Mouse (Mus musculus): ENCODE results near the gene Actr3b.
"Not testable (repeated sequence)": the region's sequence is repeated elsewhere in the genome, so short reads cannot be mapped to it uniquely, and the experiment has no call there.

The Actr3b gene

DNA sequence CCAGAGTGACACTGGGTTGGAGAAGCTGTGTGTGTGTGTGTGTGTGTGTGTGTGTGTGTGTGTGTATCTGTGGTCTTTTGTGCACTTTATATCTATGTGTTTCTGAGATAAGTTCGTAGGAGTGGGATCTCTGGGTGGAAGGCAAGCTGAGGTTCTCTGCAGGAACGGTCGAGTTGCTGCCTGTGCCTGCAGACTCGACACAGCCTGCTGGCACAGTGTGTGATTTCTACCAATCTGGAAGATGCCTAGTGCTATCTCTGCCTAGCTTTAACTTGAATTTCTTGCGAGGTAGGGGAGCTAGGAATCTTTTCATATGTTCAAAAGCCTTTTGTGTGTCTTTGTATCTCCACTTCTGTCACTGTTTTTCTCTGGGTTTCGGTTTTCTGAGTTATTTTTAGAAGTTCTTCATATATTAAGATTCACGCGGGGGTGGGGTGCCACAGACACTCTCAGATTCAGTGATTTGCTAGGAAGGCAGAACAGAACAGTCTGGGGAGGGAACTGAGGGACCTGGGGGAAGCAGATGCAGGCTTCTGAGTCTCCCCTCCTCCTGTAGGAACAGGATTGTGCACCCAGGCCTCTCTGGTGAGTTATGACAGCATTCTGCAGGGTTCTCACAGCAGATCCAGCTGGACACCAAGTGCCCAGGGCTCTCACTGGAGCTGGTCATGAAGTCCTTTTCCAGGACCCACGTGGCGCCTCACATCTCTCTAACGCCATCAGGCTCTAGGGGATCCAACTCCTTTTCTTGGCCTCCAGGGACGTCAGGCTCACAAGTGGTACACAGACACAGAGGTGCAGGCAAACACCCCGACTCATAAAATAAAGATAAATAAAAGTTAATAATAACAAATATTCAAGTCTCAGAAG, 14.4 kb downstream of the Actr3b start:
- in situ Hi-C loops (cut with MboI, MseI): no loop called here

GRCm38 (mm10) chr5:25791570-25791969, 31.8 kb downstream of the Actr3b start:
- in situ Hi-C loops (cut with MboI, MseI): no loop called here

DNA sequence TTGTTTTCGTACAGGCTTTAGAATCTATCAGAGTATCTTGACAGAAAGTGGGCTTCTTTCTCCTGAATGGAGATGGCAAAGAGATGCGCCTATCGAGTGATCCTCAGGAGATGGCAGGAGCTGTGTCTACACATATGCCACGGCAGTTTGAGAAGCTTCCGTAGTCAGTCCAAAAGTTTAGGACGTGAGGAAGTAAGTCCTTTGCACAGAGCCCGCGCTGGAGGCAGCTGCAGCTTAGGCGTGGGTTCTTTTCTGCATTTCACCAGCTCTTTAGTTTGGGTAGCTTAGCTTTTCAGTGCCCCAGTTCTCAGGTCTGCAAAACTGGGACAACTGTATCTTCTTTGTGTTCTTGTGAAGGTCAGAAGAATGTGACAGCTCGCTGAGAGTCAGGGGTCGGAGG, 38.0 kb downstream of the Actr3b start:
- in situ Hi-C loops (cut with MboI, MseI): no loop called here

DNA sequence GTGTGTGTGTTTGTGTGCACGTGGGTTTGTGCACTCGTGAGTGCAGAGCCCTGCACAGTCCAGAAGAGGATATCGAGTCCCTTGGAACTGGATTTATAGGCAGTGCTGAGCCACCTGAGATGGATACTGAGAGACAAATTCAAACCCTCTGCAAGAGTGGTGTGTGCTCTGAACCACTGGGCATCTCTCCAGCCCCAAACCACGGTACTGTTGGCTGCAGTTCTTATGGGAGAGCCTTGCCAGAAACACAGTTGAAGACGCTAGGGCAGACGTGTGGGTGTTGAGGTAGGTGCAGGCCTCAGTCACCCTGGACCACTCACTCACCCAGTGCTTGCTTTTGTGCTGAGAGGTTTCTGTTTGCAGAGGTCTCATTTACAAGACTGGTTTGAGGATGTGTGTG, 41.1 kb downstream of the Actr3b start:
- in situ Hi-C loops (cut with MboI, MseI): no loop called here

DNA sequence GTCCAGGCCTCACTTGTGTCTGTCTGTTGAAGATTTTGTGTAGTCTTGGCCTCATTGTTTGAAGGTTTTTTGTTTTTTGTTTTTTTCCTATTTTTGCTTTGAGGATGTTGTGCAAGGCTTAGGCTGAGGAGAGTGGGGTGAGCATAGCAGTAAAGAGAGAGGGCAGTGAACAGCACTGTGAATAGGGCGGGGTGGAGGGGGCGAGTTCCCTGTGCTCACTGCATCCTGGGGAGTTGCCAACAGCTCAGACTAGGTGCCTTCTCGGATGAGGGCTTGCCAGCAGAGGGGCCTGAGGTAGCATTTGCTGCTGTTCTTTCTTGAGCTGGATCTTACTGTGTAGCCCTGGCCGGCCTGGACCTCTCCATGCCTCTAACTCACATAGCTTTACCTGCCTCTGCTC, 41.9 kb downstream of the Actr3b start:
- in situ Hi-C loops (cut with MboI, MseI): no loop called here

DNA sequence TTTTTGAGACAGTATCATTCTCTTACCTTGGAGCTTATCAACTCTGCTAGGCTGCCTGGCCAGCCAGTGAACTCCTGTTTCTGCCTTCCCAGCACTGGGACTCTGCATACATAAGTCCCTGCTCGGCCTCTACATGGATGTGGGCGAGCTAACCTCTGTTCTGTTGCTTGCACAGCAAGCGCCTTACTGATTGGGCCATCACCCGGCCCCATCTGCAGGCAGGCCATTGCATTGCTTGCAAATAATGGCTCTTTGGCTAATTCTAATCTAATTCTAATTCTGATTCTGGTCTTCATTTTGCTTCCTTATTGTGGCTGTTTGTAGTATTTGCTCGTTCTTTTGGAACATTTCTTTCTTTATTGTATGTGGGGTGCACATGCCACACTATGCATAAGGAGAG, 44.8 kb downstream of the Actr3b start:
- in situ Hi-C loops (cut with MboI, MseI): no loop called here

DNA sequence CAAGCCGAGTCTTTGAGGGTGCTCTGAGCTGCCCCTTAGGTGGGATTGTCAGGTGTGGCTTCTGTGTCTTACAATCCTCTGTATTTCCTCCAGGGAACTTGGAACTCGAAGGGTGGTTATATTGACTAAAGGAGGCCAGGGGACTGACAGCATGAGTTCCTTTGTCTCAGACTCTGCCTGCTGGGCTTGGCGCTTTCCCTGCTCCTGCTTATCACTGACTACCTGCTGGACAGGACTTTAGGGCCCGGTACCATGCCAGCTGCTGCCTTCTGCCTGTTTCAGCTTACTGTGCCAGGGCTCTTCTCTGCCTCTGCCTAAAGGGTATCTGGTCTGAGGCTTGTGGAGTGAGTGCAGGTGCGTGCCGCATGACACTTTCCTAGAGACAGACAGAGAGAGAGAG, 53.1 kb downstream of the Actr3b start:
- in situ Hi-C loops (cut with MboI, MseI): no loop called here

- in situ Hi-C loops (cut with MboI, MseI): no loop called here
Observed at GRCm38 (mm10) chr5:25829308-25830094, 69.7 kb downstream of the Actr3b start.

DNA sequence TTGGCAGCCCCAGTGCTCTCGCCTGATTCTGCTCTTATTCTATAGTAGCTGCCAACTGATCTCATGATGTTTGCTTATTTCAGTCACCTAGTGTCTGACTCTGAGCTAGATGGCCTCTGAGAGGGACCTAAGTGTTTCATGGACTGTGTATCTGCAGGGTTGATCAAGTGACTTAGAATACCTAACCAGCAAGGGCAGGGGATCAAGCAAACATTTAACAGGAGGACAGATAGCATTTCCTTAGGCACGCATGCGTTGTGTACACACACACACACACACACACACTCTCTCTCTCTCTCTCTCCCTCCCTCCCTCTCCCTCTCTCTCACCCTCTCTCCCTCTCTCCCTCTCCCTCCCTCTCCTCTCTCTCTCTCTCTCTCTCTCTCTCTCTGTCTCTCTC, 71.0 kb downstream of the Actr3b start:
- in situ Hi-C loops (cut with MboI, MseI): no loop called here

GRCm38 (mm10) chr5:25831624-25832023, 71.8 kb downstream of the Actr3b start:
- in situ Hi-C loops (cut with MboI, MseI): no loop called here

GRCm38 (mm10) chr5:25839400-25839799, 79.6 kb downstream of the Actr3b start:
- in situ Hi-C loops (cut with MboI, MseI): no loop called here

DNA sequence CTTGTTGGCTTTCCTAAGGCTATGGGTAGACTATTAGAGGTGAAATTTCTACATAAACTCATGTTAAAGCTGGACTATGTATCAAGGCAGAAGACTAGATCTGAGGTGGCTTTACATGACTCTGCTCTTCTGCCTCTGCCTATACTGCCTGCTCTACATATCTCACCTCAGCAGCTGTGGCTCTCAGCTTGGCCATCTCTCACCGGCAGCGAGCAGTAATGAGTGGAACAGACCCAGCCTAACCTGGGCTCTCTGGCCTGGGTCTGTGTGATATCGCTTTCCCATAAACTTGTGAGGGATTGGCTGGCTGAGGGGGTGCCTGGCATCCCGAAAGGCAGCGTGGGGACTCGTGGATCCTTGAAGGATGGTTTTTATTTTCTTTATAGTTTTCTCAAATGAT, 86.8 kb downstream of the Actr3b start:
- in situ Hi-C loops (cut with MboI, MseI): no loop called here

GRCm38 (mm10) chr5:25847154-25847553, 87.4 kb downstream of the Actr3b start:
- in situ Hi-C loops (cut with MboI, MseI): no loop called here

DNA sequence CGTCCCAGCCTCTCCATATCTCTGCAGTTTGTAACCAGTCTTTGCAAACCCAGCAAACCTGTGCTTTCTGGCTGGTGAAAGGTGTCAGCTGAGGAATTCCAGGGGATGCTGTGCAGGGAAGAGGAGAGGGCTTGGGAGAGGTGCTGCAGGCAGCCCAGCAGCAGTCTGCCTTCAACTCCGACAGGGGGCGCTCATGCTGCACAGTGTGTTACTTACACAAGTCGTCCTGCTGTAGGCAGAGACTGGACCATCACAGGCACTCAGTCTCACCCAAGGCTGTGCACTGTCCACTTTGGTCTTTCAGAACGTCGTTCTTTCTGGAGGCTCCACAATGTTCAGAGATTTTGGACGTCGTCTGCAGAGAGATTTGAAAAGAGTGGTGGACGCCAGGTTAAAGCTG, 88.3 kb downstream of the Actr3b start:
- in situ Hi-C loops (cut with MboI, MseI): no loop called here

DNA sequence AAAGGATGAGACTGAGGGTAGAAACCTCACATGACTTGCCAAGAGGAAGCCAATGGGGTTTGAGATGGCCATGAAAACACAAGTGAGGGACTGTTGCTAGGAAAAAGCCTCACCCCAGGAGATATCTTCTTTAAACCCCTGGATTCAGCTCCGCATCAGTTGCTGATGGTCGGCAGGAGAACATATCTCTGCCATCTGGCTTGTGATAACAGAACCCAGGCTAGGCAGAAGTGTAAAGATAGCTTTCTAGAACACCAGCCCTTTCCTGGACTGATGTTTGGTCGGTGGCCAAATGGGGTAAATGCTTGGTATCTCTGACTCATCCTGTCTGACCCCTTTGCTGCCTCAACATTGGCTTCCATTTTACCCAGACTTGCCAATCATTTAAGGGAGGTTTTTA, 106.4 kb downstream of the Actr3b start:
- in situ Hi-C loops (cut with MboI, MseI): no loop called here

GRCm38 (mm10) chr5:25869880-25870279, 110.1 kb downstream of the Actr3b start:
- in situ Hi-C loops (cut with MboI, MseI): no loop called here

- in situ Hi-C loops (cut with MboI, MseI): no loop called here
Observed at GRCm38 (mm10) chr5:25870632-25871031, 110.8 kb downstream of the Actr3b start.

GRCm38 (mm10) chr5:25871342-25872023, 111.7 kb downstream of the Actr3b start:
- in situ Hi-C loops (cut with MboI, MseI): no loop called here

GRCm38 (mm10) chr5:25873046-25873445, 113.2 kb downstream of the Actr3b start:
- in situ Hi-C loops (cut with MboI, MseI): no loop called here

- in situ Hi-C loops (cut with MboI, MseI): not testable (repeated sequence)
Observed at GRCm38 (mm10) chr5:25875927-25876326, 116.1 kb downstream of the Actr3b start.

GRCm38 (mm10) chr5:25877281-25877680, 117.5 kb downstream of the Actr3b start:
- in situ Hi-C loops (cut with MboI, MseI): no loop called here

DNA sequence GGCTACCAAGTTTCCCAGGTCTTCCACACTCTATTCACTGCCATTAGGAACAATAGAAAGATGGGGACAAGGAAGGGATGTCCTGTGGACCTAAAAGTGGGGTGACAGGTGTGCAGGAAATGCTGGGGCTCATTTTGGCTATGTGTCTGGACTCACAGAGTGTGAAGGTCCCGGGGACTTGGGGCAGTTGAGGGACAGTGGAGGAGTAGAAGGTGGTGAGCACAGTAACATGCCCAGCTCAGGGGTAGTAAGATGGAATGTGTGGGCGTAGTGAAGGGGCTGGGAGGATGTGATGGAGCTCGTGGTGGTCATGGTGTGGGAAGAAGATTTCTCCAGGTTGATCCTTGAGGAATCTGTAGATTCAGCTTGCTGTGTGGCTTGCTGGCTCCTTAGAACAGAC, 118.2 kb downstream of the Actr3b start:
- in situ Hi-C loops (cut with MboI, MseI): no loop called here
